In the genomic region with DNA sequence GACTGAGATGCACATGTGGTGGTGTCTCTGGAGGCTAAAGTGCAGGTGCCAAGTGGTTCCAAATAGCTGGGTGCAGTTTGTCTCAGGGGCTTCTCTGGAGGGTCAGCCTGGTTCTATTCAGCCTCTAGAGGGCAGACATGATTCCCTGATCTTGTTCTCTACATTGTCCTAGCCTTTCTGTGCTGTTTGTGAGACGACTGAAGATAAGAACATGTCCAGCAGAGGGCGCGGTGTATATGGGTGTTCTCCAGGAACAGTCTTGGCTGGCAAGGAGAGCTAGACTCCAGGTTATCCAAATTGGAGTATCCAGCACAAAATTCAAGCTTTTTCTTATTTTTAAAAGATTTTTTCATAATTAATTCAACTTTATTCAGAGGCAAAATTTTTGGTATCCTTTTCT, we compare ENCODE assay signal across 10 mouse cellular contexts. TPM values are rescaled to one million over a fixed set of nuclear protein-coding genes. Genes with fewer than 3 reads are reported as not detected.
DNase-seq lines count a peak whose midpoint lies in the region; ATAC-seq lines count a peak whose summit lies in the region.
"Not testable (repeated sequence)": the region's sequence is repeated elsewhere in the genome, so short reads cannot be mapped to it uniquely, and the experiment has no call there.
"Had no signal": no experiment of that assay in that cellular context is flagged by ENCODE, and none has a peak within 500 bp of the region (broad histone marks: within the 10 kb centered on the region; RNA-seq: fewer than 3 reads in every experiment).

No protein-coding gene starts in this region.

- peak; percentile 70; the same call in 1 of the 2 replicates for ATAC-seq in hindbrain, embryonic 14.5 days (ENCODE audit: low FRiP score)

- 5% methylated on average over 3 of the region's 3 CpGs for WGBS in hindbrain, embryonic 14.5 days

- not testable (repeated sequence) for H3K9ac ChIP-seq in hindbrain, embryonic 14.5 days

- H3K4me1 ChIP-seq in hindbrain, embryonic 14.5 days (replicated peaks; ENCODE audit: control insufficient read depth, insufficient read depth, low read length) = not testable (repeated sequence)

- not testable (repeated sequence) for H3K9me3 ChIP-seq in hindbrain, embryonic 14.5 days (ENCODE audit: control insufficient read depth, low read length)

- H3K27me3 ChIP-seq in hindbrain, embryonic 14.5 days (ENCODE audit: control insufficient read depth, insufficient read depth, low read length) = not testable (repeated sequence)

- not testable (repeated sequence) for H3K36me3 ChIP-seq in hindbrain, embryonic 14.5 days (replicated peaks; ENCODE audit: control insufficient read depth, insufficient read depth)

- peak; percentile 35 for DNase-seq in Muller cell, postnatal 12 days (ENCODE audit: inconsistent ontology term)
- peak; percentile 53 for DNase-seq in cerebellum, adult 9-10 months
- DNase-seq in frontal cortex, adult 2 months (ENCODE audit: extremely low spot score in 1 of 2, low spot score in 1 of 2) = peak; percentile 66 to 90
- peak; percentile 69 for DNase-seq in hindbrain, embryonic 14.5 days (ENCODE audit: low spot score)
- DNase-seq in layer of hippocampus, postnatal 10 days (ENCODE audit: low spot score in 2 of 2) = peak; percentile 63 to 74
- DNase-seq in lung, postnatal 14 days = peak; percentile 80
- peak; percentile 81 to 88 for DNase-seq in right cerebral cortex, adult 2 months (ENCODE audit: low spot score in 2 of 2)
- DNase-seq in urinary bladder, postnatal 14 days (ENCODE audit: low spot score) = peak; percentile 75

- H3K4me3 ChIP-seq in hindbrain, embryonic 14.5 days (replicated peaks; ENCODE audit: low read length) = not testable (repeated sequence)

- not testable (repeated sequence) for H3K4me2 ChIP-seq in hindbrain, embryonic 14.5 days (replicated peaks)

- not testable (repeated sequence) for H3K27ac ChIP-seq in hindbrain, embryonic 14.5 days

RNA-seq across cellular contexts. Expression of gene Gm5751, which starts 9.7 kb away (rescaled TPM):
- not detected in 2 replicates for polyA plus RNA-seq in frontal cortex, adult 2 months (2012; rRNA removed)
- not detected in 2 replicates for polyA plus RNA-seq in hindbrain, embryonic 14.5 days (2014; fragmentation: Nextera tagmentation; extraction: Ambion mirVana)
- not detected for total RNA-seq in layer of hippocampus, postnatal 10 days (2021)
- polyA plus RNA-seq: embryonic facial prominence, embryonic 15.5 days; lung, embryonic 16.5 days had no signal

RNA-seq across cellular contexts. Expression of gene Gm6592, which starts 20.5 kb away (rescaled TPM):
- polyA plus RNA-seq in frontal cortex, adult 2 months (2012; rRNA removed) = not detected in 2 replicates
- polyA plus RNA-seq in hindbrain, embryonic 14.5 days (2014; fragmentation: Nextera tagmentation; extraction: Ambion mirVana) = not detected in 2 replicates
- not detected for total RNA-seq in layer of hippocampus, postnatal 10 days (2021)
- polyA plus RNA-seq: embryonic facial prominence, embryonic 15.5 days; lung, embryonic 16.5 days had no signal

RNA-seq across cellular contexts. Expression of gene B630019K06Rik, which starts 27.9 kb away (rescaled TPM):
- polyA plus RNA-seq in frontal cortex, adult 2 months (2012; rRNA removed) = 20.0 and 20.4 TPM in 2 replicates
- 39.1 and 40.7 TPM in 2 replicates for polyA plus RNA-seq in hindbrain, embryonic 14.5 days (2014; fragmentation: Nextera tagmentation; extraction: Ambion mirVana)
- total RNA-seq in layer of hippocampus, postnatal 10 days (2021) = 10 to 100 TPM; 24.0 to 26.4 TPM
